Mouse (Mus musculus): Measurements from ENCODE around the gene Pip4p1. TPM values are rescaled to one million over a fixed set of nuclear protein-coding genes. Genes with fewer than 3 reads are reported as not detected.

Gene Pip4p1
- polyA plus RNA-seq, 1 experiment: 68.1 TPM

DNA sequence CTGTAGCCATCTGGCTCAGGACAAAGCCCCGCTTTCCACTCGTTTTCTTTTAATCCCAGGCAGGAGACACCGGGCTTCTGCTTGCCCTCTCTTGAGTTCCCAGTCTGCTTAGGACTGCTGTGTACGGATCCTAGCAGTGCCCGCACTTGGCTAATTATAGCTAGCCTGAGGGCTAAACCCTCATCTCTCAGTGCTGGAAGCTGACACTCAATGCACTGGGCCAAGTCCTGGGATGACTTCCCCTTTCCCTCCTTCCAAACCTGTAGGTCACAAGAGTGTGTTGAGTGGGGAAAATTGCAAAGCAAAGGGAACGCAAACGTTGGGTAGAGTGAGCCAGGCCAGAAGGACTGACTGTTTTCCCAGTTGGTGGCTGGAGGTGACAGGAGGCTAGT is 33.3 kb downstream of the Pip4p1 start, which contains the start of gene Klhl33:
Gene Klhl33 (minus strand): TSS at position 134 of the 392 bp plus-strand sequence.
- Histone ChIP-seq H3K27me3 (replicated peaks; ENCODE audit: control insufficient read depth, insufficient read depth, low read length) (no peaks in the 10 kb centered on the region), H3K4me3 (ENCODE audit: insufficient read depth, low read depth, low read length) (peak within 1 kb of the TSS; percentile 34), H3K27ac (ENCODE audit: insufficient read depth, low read depth, low read length) (peak within 1 kb of the TSS; percentile 18; the same call in 1 of the 2 replicates), H3K36me3 (ENCODE audit: control insufficient read depth, insufficient read depth, low read length) (no peaks in the 10 kb centered on the region), H3K4me1 (ENCODE audit: control insufficient read depth, insufficient read depth, low read length) (no peaks in the 10 kb centered on the region)
- DNase-seq: no peak
- 70% methylated on average over 7 of the region's 7 CpGs for WGBS
- TF ChIP-seq POLR2A (IDR thresholded peaks at IDR 0.05; ENCODE audit: low read depth, low read length): no peak
- TF ChIP-seq CTCF (conservative IDR thresholded peaks at IDR 0.05; ENCODE audit: insufficient read depth, insufficient read length, low read depth, low read length): no peak

DNA sequence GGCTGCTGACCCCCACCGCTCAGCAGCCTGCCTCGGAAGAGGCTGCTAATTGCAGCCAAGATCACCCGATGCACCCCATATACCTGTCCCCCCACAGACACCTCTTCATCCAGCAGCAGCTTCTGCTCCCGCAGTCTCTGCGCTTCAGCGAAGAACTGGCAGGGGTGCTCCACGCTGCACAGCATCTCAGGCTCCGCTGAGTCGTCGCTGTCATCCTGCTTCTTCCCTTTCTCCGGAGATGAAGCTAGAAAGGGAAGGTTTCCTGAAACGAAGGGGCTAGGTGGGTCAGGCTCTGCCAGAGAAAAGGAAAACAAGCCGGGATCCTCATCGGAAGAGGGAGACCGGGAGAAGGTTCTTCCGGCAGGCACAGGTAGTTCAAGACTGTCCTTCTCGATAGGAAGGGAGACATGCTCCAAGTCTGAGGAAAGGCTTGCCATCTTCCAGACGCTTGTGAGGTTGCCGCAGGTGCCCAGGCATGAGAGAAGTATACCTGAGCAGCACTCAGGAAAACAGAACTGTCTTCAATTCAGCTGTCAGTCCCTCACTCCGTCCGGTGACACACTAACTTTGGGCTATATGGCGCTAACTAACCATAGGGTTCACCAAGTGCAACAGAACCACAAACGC is 33.8 kb downstream of the Pip4p1 start:
- no peaks in the 10 kb centered on the region for H3K27me3 ChIP-seq (replicated peaks; ENCODE audit: control insufficient read depth, insufficient read depth, low read length)
- peak overlapping the region; percentile 18; the same call in 1 of the 2 replicates for H3K27ac ChIP-seq (ENCODE audit: insufficient read depth, low read depth, low read length)
- H3K4me3 ChIP-seq (ENCODE audit: insufficient read depth, low read depth, low read length): peak overlapping the region; percentile 34
- no peaks in the 10 kb centered on the region for H3K4me1 ChIP-seq (ENCODE audit: control insufficient read depth, insufficient read depth, low read length)
- 33% methylated on average over 23 of the region's 23 CpGs for WGBS
- TF ChIP-seq POLR2A (IDR thresholded peaks at IDR 0.05; ENCODE audit: low read depth, low read length) (no peak), CTCF (conservative IDR thresholded peaks at IDR 0.05; ENCODE audit: insufficient read depth, insufficient read length, low read depth, low read length) (no peak)
- no peak for DNase-seq
- H3K36me3 ChIP-seq (ENCODE audit: control insufficient read depth, insufficient read depth, low read length): no peaks in the 10 kb centered on the region

DNA sequence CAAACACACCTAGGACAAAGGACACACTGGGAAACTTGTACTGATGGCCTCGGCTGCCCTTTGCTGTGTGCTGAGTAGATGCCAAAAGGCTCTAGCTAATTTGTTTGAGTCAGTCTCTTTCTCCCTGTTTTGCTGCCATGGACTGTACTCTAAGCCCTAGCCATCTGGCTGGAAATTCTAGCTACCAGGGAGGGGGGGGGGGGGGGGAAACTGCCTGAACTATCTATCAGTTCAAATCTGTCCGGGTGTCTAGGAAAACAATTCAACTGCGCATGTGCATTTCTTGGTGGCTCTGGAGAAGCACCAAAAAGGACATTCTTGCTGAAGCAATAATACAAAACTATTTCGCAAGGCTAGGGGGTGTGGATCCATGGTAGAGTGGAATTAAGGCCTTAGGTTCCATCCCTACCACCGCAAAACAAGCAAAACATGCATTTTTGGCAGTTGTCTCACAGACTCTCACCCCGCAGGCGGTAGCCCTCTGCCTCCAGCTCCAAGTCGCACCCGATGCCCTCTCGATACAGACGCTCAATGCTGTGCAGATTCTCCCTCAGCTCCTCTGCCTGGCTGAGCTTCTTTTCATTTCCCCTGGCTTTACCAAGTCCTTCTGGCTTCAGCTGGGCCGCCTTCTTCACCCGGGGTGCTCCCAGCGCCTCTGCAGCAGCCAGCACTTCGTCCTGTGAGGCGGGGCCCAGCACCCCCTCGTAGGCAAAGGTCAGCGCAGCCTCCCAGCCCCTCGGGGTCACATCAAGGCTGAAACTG is 34.5 kb downstream of the Pip4p1 start:
- TF ChIP-seq POLR2A (IDR thresholded peaks at IDR 0.05; ENCODE audit: low read depth, low read length): no peak
- no peak for TF ChIP-seq CTCF (conservative IDR thresholded peaks at IDR 0.05; ENCODE audit: insufficient read depth, insufficient read length, low read depth, low read length)
- peak overlapping the region; percentile 34 for H3K4me3 ChIP-seq (ENCODE audit: insufficient read depth, low read depth, low read length)
- WGBS: 15% methylated on average over 19 of the region's 19 CpGs
- no peaks in the 10 kb centered on the region for H3K4me1 ChIP-seq (ENCODE audit: control insufficient read depth, insufficient read depth, low read length)
- DNase-seq: peak; percentile 78
- H3K36me3 ChIP-seq (ENCODE audit: control insufficient read depth, insufficient read depth, low read length): no peaks in the 10 kb centered on the region
- H3K27ac ChIP-seq (ENCODE audit: insufficient read depth, low read depth, low read length): peak overlapping the region; percentile 18; the same call in 1 of the 2 replicates
- no peaks in the 10 kb centered on the region for H3K27me3 ChIP-seq (replicated peaks; ENCODE audit: control insufficient read depth, insufficient read depth, low read length)

DNA sequence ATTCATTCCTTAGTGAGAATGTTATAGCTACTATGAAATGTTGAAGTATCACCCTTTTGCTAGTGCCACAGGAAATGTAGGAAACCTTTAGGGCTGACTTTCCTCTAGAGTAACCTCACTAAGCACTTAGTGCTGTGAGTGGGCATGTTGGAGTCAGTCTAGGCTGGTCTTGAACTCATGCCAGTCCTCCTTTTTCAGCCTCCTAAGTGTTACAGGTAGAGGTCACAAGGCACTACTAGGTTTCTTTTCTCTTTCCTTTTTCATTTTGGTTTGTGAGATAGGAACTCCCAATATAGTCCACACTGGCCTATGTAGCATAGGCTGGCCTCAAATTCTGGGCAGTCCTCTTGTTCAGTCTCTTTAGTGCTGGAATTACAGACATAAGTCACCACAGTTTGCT is 35.2 kb downstream of the Pip4p1 start:
- DNase-seq: no peak
- Histone ChIP-seq H3K4me1 (ENCODE audit: control insufficient read depth, insufficient read depth, low read length) (no peaks in the 10 kb centered on the region), H3K36me3 (ENCODE audit: control insufficient read depth, insufficient read depth, low read length) (no peaks in the 10 kb centered on the region), H3K4me3 (ENCODE audit: insufficient read depth, low read depth, low read length) (no peak overlapping the region), H3K27me3 (replicated peaks; ENCODE audit: control insufficient read depth, insufficient read depth, low read length) (no peaks in the 10 kb centered on the region), H3K27ac (ENCODE audit: insufficient read depth, low read depth, low read length) (no peak overlapping the region)
- no peak for TF ChIP-seq CTCF (conservative IDR thresholded peaks at IDR 0.05; ENCODE audit: insufficient read depth, insufficient read length, low read depth, low read length)
- TF ChIP-seq POLR2A (IDR thresholded peaks at IDR 0.05; ENCODE audit: low read depth, low read length): no peak

DNA sequence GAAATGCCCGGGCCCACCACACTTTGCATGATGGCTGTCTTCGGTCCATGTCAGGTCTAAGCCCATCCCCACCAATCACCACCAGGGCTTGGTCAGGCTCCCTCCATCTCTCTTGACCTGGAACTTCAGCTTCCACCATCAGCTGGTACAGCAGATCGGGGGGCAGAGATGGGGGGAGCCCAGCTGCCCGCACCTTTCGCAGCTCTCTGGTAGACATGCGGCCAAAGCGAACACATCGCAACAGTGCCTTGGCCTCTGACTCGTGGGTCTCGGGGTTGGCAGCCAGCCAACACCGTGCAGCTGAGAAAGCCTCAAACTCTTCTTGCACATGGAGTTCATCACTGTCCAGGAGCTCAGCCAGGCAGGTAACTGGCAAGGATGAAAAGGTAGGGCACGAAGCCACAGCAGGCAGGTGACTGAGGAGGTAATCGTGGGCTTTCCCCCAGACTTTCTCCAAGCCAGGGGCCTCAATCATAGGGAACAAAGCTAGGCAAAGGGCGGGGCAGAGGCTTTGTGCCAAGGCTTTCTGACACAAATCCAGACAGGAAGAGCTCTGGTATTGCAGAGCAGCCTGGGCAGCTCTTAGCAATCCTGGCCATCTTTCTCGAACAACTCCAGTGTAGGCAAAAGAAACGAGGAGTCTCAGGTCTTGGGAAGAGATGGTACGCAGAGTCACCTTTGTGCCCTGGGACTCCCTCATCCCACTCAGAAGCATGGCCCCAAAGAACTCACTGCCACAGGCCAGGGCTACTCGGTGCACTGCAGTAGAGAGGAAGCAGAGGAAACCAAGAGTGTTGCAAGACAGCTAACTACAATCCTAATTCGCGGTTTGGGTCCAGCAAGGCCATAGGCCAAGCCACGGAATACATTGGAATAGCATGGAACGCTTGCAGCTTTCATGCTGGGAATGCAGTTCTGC is 37.9 kb downstream of the Pip4p1 start:
- no peaks in the 10 kb centered on the region for H3K27me3 ChIP-seq (replicated peaks; ENCODE audit: control insufficient read depth, insufficient read depth, low read length)
- H3K27ac ChIP-seq (ENCODE audit: insufficient read depth, low read depth, low read length): no peak overlapping the region
- no peaks in the 10 kb centered on the region for H3K4me1 ChIP-seq (ENCODE audit: control insufficient read depth, insufficient read depth, low read length)
- 68% methylated on average over 22 of the region's 22 CpGs for WGBS
- no peak for DNase-seq
- no peak overlapping the region for H3K4me3 ChIP-seq (ENCODE audit: insufficient read depth, low read depth, low read length)
- H3K36me3 ChIP-seq (ENCODE audit: control insufficient read depth, insufficient read depth, low read length): no peaks in the 10 kb centered on the region
- TF ChIP-seq CTCF (conservative IDR thresholded peaks at IDR 0.05; ENCODE audit: insufficient read depth, insufficient read length, low read depth, low read length): no peak
- TF ChIP-seq POLR2A (IDR thresholded peaks at IDR 0.05; ENCODE audit: low read depth, low read length): no peak

DNA sequence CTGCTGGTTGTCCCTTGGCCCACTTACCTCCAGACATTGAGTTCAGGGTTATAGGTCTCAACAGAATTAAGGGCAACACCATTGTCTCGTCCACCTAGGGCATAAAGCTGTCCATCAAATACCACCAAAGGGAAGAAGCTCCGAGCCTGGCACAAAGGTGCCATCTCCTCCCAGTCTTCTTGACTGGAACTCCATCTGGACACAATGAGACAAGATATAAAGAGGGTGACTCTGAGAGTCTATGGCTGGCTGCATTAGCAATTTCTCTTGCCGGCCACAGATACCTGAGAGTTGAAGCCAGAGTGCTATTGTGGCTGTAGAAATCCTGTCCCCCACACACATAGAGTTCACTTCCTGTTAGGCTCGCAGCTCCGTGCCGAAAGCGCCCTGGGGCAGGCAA is 38.6 kb downstream of the Pip4p1 start:
- Histone ChIP-seq H3K4me3 (ENCODE audit: insufficient read depth, low read depth, low read length) (no peak overlapping the region), H3K27me3 (replicated peaks; ENCODE audit: control insufficient read depth, insufficient read depth, low read length) (no peaks in the 10 kb centered on the region), H3K27ac (ENCODE audit: insufficient read depth, low read depth, low read length) (no peak overlapping the region), H3K4me1 (ENCODE audit: control insufficient read depth, insufficient read depth, low read length) (no peaks in the 10 kb centered on the region), H3K36me3 (ENCODE audit: control insufficient read depth, insufficient read depth, low read length) (no peaks in the 10 kb centered on the region)
- DNase-seq: no peak
- WGBS: 80% methylated on average over 7 of the region's 7 CpGs
- TF ChIP-seq CTCF (conservative IDR thresholded peaks at IDR 0.05; ENCODE audit: insufficient read depth, insufficient read length, low read depth, low read length): no peak
- TF ChIP-seq POLR2A (IDR thresholded peaks at IDR 0.05; ENCODE audit: low read depth, low read length): no peak

All from kidney, adult 2 months (tissue).